Mouse (Mus musculus) embryonic fibroblast, embryonic 13.5 days (primary cell): ENCODE measurements around the gene Dapk1. TPM values are rescaled to one million over a fixed set of nuclear protein-coding genes. Genes with fewer than 3 reads are reported as not detected.

Experiments
- H3K27ac ChIP-seq: 2 replicates; pipeline ENCODE4 v1.5.1; 2012; ENCODE audit warnings: low read length, control low read depth, inconsistent platforms; ENCODE audit not compliant: insufficient read depth
- H3K4me1 ChIP-seq: 2 replicates; pipeline ENCODE4 v1.6.1; 2011; ENCODE audit warnings: low read length; ENCODE audit not compliant: control insufficient read depth, insufficient read depth
- H3K4me3 ChIP-seq: 2 replicates; pipeline ENCODE4 v1.5.1; 2011; ENCODE audit warnings: mild to moderate bottlenecking, control low read depth, low read length; ENCODE audit not compliant: insufficient read depth
- CTCF ChIP-seq: IDR thresholded peaks from 2 replicates; pipeline ENCODE4 v1.5.1; 2011; ENCODE audit warnings: mild to moderate bottlenecking, control low read depth, low read length, moderate library complexity, borderline replicate concordance; ENCODE audit not compliant: insufficient read depth
- POLR2A ChIP-seq: IDR thresholded peaks from 2 replicates; pipeline ENCODE4 v1.6.1; 2011; ENCODE audit warnings: low read depth, mild to moderate bottlenecking, control low read depth, low read length, moderate library complexity
- polyA plus RNA-seq: library from polyadenylated mRNA; stranded (reverse); fragments of >200 nt; gene quantifications from 2 replicates; pipeline ENCODE4 v1.2.4, GENCODE M21; 2011; ENCODE audit warnings: low read depth; ENCODE audit not compliant: missing spikeins, insufficient read length

The Dapk1 gene
- polyA plus RNA-seq, 1 experiment, result 27.6 TPM

- Histone ChIP-seq H3K27ac (no peak overlapping the region), H3K4me3 (no peak overlapping the region), H3K4me1 (no peaks in the 10 kb centered on the region)
- no peak for TF ChIP-seq POLR2A
- no peak for TF ChIP-seq CTCF
Measured at GRCm38 (mm10) chr13:60761161-60761560, 159.4 kb downstream of the Dapk1 start.

GRCm38 (mm10) chr13:60780534-60780933 is 178.8 kb downstream of the Dapk1 start:
- no peak for TF ChIP-seq CTCF
- TF ChIP-seq POLR2A, result no peak
- H3K4me3 ChIP-seq, result no peak overlapping the region
- no peaks in the 10 kb centered on the region for H3K4me1 ChIP-seq
- no peak overlapping the region for H3K27ac ChIP-seq

GRCm38 (mm10) chr13:60783301-60783700 is 181.6 kb downstream of the Dapk1 start:
- no peak overlapping the region for H3K27ac ChIP-seq
- no peaks in the 10 kb centered on the region for H3K4me1 ChIP-seq
- TF ChIP-seq POLR2A (no peak), CTCF (no peak)
- no peak overlapping the region for H3K4me3 ChIP-seq

GRCm38 (mm10) chr13:60786264-60786663 is 184.5 kb downstream of the Dapk1 start, which contains the start of gene BC051665:
Gene BC051665 (minus strand): TSS chr13:60786364.
- Histone ChIP-seq H3K4me3 (no peak within 1 kb of the TSS), H3K27ac (no peak within 1 kb of the TSS), H3K4me1 (no peaks in the 10 kb centered on the region)
- TF ChIP-seq POLR2A (no peak), CTCF (no peak)

- H3K4me3 ChIP-seq, result no peak overlapping the region
- H3K4me1 ChIP-seq, result no peaks in the 10 kb centered on the region
- H3K27ac ChIP-seq, result no peak overlapping the region
- no peak for TF ChIP-seq CTCF
- no peak for TF ChIP-seq POLR2A
Measured at GRCm38 (mm10) chr13:60789466-60789865, 187.7 kb downstream of the Dapk1 start.

GRCm38 (mm10) chr13:60802749-60803148 is 201.0 kb downstream of the Dapk1 start, which contains the start of gene Ctsll3:
Gene Ctsll3 (minus strand): TSS chr13:60802849.
- TF ChIP-seq POLR2A (no peak), CTCF (no peak)
- H3K4me3 ChIP-seq, result no peak within 1 kb of the TSS
- no peaks in the 10 kb centered on the region for H3K4me1 ChIP-seq
- no peak within 1 kb of the TSS for H3K27ac ChIP-seq

GRCm38 (mm10) chr13:60809690-60810089 is 207.9 kb downstream of the Dapk1 start:
- Histone ChIP-seq H3K27ac (no peak overlapping the region), H3K4me1 (no peaks in the 10 kb centered on the region), H3K4me3 (no peak overlapping the region)
- TF ChIP-seq CTCF, result no peak
- no peak for TF ChIP-seq POLR2A

- H3K4me3 ChIP-seq, result no peak overlapping the region
- no peak overlapping the region for H3K27ac ChIP-seq
- H3K4me1 ChIP-seq, result no peaks in the 10 kb centered on the region
- TF ChIP-seq POLR2A (no peak), CTCF (no peak)
Measured at GRCm38 (mm10) chr13:60812768-60813167, 211.0 kb downstream of the Dapk1 start.

Other genes starting within 250 kb of the Dapk1 start
- gene BC051665, start 184.4 kb downstream of the Dapk1 start, polyA plus RNA-seq, result not detected in 2 replicates
- gene Ctsll3, start 200.9 kb downstream of the Dapk1 start, polyA plus RNA-seq, result not detected in 2 replicates